Mouse (Mus musculus): ENCODE measurements around the gene Gm13305. TPM values are rescaled to one million over a fixed set of nuclear protein-coding genes. Genes with fewer than 3 reads are reported as not detected.

The Gm13305 gene
- total RNA-seq (2023) = not detected

DNA sequence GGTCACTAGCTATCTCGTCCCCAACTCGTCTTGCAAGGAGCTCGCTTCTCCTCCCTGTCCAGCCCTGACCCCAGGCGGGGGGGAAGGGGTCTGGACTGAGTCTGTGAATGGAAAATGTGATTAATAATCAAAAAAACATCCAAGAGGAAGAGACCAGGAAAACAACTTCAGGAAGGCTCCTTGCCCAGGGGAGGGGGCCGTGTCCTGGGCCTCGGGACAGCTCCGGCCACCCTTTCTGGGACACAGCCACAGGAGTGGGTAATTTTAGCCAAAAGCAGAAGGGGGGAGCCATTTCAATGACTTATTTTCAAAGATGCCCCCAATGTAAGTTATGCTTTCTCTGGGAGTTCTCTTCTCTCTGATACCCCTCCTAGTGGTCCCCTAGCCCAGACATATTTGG lies at the start of gene Gm13305:
Gene Gm13305 (minus strand): TSS at position 101 of the 400 bp plus-strand sequence.

DNA sequence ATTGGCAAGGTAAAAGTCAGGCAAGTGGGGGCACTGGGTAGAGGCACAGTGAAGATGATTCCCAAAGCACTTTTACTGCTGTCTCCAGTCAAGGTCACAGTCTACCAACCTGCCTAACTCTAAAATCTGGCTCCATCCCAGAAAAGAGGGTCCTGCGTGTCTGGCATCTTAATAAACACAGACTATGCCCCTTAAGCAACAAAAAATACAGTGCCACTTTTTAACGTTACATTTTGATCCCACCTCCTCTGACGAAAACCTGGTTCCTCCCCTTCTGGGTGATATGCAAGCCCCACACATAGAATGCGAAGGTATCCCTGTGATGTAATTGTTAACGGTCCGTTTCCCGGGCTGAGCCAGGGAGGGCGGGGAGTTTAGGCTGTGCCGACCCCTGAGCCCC lies 15.3 kb downstream of the Gm13305 start, which contains the start of gene Gm13306:
Gene Gm13306 (plus strand): TSS at position 301 of the 400 bp plus-strand sequence.

DNA sequence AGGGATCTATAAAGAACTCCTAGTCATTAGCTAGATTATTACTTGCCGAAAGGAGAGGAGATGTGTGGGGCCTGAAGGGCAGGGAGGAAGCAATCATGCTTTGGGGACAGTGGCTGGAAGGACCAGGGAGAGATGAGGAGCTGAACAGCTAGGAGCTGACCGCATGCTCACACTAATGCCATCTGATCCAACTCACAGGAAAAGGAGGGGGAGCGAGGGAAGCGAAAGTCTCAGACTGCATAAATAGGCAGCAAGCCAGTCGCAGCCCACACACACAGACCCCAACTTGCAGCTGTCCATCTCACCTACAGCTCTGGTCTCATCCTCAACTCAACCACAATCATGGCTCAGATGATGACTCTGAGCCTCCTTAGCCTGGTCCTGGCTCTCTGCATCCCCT lies 53.9 kb downstream of the Gm13305 start, which contains the start of gene Gm13304:
Gene Gm13304 (plus strand): TSS at position 301 of the 400 bp plus-strand sequence.

Other genes starting within 250 kb of the Gm13305 start
- gene Gm20878, start 227.0 kb downstream of the Gm13305 start, total RNA-seq (2023) = 5.5 TPM
- gene Fam205a4, start 202.5 kb downstream of the Gm13305 start, total RNA-seq (2023) = not detected
- gene Gm21093, start 133.9 kb downstream of the Gm13305 start, total RNA-seq (2023) = not detected
- not detected for gene Gm3893, start 77.4 kb downstream of the Gm13305 start, total RNA-seq (2023)
- not detected for gene Gm13304, start 53.8 kb downstream of the Gm13305 start, total RNA-seq (2023)
- not detected for gene Gm13306, start 15.2 kb downstream of the Gm13305 start, total RNA-seq (2023)
- not detected for gene Gm10600, start 72.0 kb upstream of the Gm13305 start, total RNA-seq (2023)
- gene Ccl21b, start 87.2 kb upstream of the Gm13305 start, total RNA-seq (2023) = not detected
- not detected for gene Gm21953, start 125.7 kb upstream of the Gm13305 start, total RNA-seq (2023)
- gene Fam205a3, start 149.7 kb upstream of the Gm13305 start, total RNA-seq (2023) = not detected

All from CD4-positive naive resting alpha-beta T cell, adult 76 days (primary cell).